Mouse (Mus musculus) hindbrain, embryonic 10.5 days (tissue): ENCODE results near the gene Mboat7. TPM values are rescaled to one million over a fixed set of nuclear protein-coding genes. Genes with fewer than 3 reads are reported as not detected.
A peak's percentile ranks its signal among the peaks of the same experiment; 100 is the strongest.
"Not testable (repeated sequence)": the region's sequence is repeated elsewhere in the genome, so short reads cannot be mapped to it uniquely, and the experiment has no call there.

Experiments used
- DNase-seq: peaks from one replicate; pipeline ENCODE4 v3.0.0-alpha.2; 2017; ENCODE audit warnings: low spot score
- H3K27ac ChIP-seq: fragments of 300-500 bp; sonication (generic); 2 replicates; pipeline ENCODE4 v1.5.1; 2016; ENCODE audit warnings: mild to moderate bottlenecking, moderate library complexity
- H3K27me3 ChIP-seq: fragments of 300-500 bp; sonication (generic); 2 replicates; pipeline ENCODE4 v1.6.1; 2016; ENCODE audit warnings: mild to moderate bottlenecking; ENCODE audit not compliant: poor library complexity, insufficient read depth, severe bottlenecking
- H3K36me3 ChIP-seq: fragments of 300-500 bp; sonication (generic); 2 replicates; pipeline ENCODE4 v1.6.1; 2016; ENCODE audit warnings: mild to moderate bottlenecking, moderate library complexity
- H3K4me1 ChIP-seq: fragments of 300-500 bp; sonication (generic); replicated peaks from 2 replicates; pipeline ENCODE4 v1.6.1; 2016; ENCODE audit warnings: mild to moderate bottlenecking
- H3K4me3 ChIP-seq: fragments of 300-500 bp; sonication (generic); 2 replicates; pipeline ENCODE4 v1.5.1; 2016; ENCODE audit warnings: mild to moderate bottlenecking, moderate library complexity
- H3K9me3 ChIP-seq: fragments of 300-500 bp; sonication (generic); 2 replicates; pipeline ENCODE4 v1.6.1; 2016; ENCODE audit warnings: mild to moderate bottlenecking, moderate library complexity
- WGBS: fragments of 180-500 bp; shearing (Covaris S2); methylation state at CpG from one replicate; pipeline ENCODE4 v1.1.7; 2016; 5-methylcytosine and 5-hydroxymethylcytosine counted together
- polyA plus RNA-seq: library from polyadenylated mRNA; unstranded; fragments of >200 nt; fragmentation: Nextera tagmentation; extraction: Ambion mirVana; gene quantifications from 2 replicates; pipeline ENCODE4 v1.2.1, GENCODE M21; 2016

Gene Mboat7
- polyA plus RNA-seq, 1 experiment from 2014 or later, result 38.9 TPM

GRCm38 (mm10) chr7:3705461-3705860, 12.1 kb upstream of the Mboat7 start:
- Histone ChIP-seq H3K4me3 (peak overlapping the region; percentile 89), H3K36me3 (peaks cover 55% of the 10 kb centered on the region), H3K4me1 (peaks cover 27% of the 10 kb centered on the region), H3K27ac (peak overlapping the region; percentile 97)
- 6% methylated on average over 7 of the region's 7 CpGs for WGBS
- not testable (repeated sequence) for H3K9me3 ChIP-seq, DNase-seq, H3K27me3 ChIP-seq

GRCm38 (mm10) chr7:3704475-3704874, 11.2 kb upstream of the Mboat7 start:
- under 1% methylated on average over 20 of the region's 20 CpGs for whole genome bisulfite sequencing
- H3K36me3 ChIP-seq, result peaks cover 65% of the 10 kb centered on the region
- no peaks in the 10 kb centered on the region for H3K27me3 ChIP-seq
- H3K4me1 ChIP-seq, result peaks cover 27% of the 10 kb centered on the region
- peak overlapping the region; percentile 89 for H3K4me3 ChIP-seq
- no peak for DNase-seq
- no peaks in the 10 kb centered on the region for H3K9me3 ChIP-seq
- H3K27ac ChIP-seq, result peak overlapping the region; percentile 97

GRCm38 (mm10) chr7:3703879-3704441, 10.6 kb upstream of the Mboat7 start, which contains the start of gene Rps9:
Rps9 (plus strand) TSS chr7:3703993.
- Histone ChIP-seq H3K36me3 (peaks cover 70% of the 10 kb centered on the region), H3K27me3 (no peaks in the 10 kb centered on the region), H3K9me3 (no peaks in the 10 kb centered on the region), H3K4me3 (peak within 1 kb of the TSS; percentile 89), H3K4me1 (peaks cover 27% of the 10 kb centered on the region), H3K27ac (peak within 1 kb of the TSS; percentile 97)
- under 1% methylated on average over 42 of the region's 42 CpGs for WGBS
- DNase-seq, result peak; percentile 96

- peaks cover 75% of the 10 kb centered on the region for H3K36me3 ChIP-seq
These were observed 10.0 kb upstream of the Mboat7 start for GRCm38 (mm10) chr7:3703148-3703878.

GRCm38 (mm10) chr7:3698471-3698870, 5.1 kb upstream of the Mboat7 start:
- 95% methylated on average over 6 of the region's 6 CpGs for WGBS
- Histone ChIP-seq H3K9me3 (no peaks in the 10 kb centered on the region), H3K36me3 (peaks cover 63% of the 10 kb centered on the region), H3K4me1 (peaks cover 18% of the 10 kb centered on the region), H3K27me3 (no peaks in the 10 kb centered on the region), H3K4me3 (no peak overlapping the region), H3K27ac (no peak overlapping the region)
- no peak for DNase-seq

More at GRCm38 (mm10) chr7:3703148-3703878, 10.0 kb upstream of the Mboat7 start:
- no peaks in the 10 kb centered on the region for H3K9me3 ChIP-seq
- peak overlapping the region; percentile 97 for H3K27ac ChIP-seq
- 21% methylated on average over 6 of the region's 6 CpGs for WGBS
- peaks cover 27% of the 10 kb centered on the region for H3K4me1 ChIP-seq
- no peaks in the 10 kb centered on the region for H3K27me3 ChIP-seq
- no peak for DNase-seq
- H3K4me3 ChIP-seq, result peak overlapping the region; percentile 89

- WGBS, result 13% methylated on average over 9 of the region's 9 CpGs
- Histone ChIP-seq H3K36me3 (peaks cover 45% of the 10 kb centered on the region), H3K4me3 (peak overlapping the region; percentile 72), H3K4me1 (peaks cover 28% of the 10 kb centered on the region), H3K27ac (peak overlapping the region; percentile 92)
- not testable (repeated sequence) for DNase-seq, H3K9me3 ChIP-seq, H3K27me3 ChIP-seq
These were observed 1.6 kb upstream of the Mboat7 start for GRCm38 (mm10) chr7:3694949-3695305.

GRCm38 (mm10) chr7:3694076-3694948, 989 bp upstream of the Mboat7 start:
- WGBS, result under 1% methylated on average over 54 of the region's 55 CpGs
- H3K9me3 ChIP-seq, result no peaks in the 10 kb centered on the region
- peak overlapping the region; percentile 92 for H3K27ac ChIP-seq
- peaks cover 39% of the 10 kb centered on the region for H3K36me3 ChIP-seq
- DNase-seq, result peak; percentile 83
- no peaks in the 10 kb centered on the region for H3K27me3 ChIP-seq
- H3K4me3 ChIP-seq, result peak overlapping the region; percentile 72
- H3K4me1 ChIP-seq, result peaks cover 28% of the 10 kb centered on the region

GRCm38 (mm10) chr7:3693809-3694075, 419 bp upstream of the Mboat7 start:
- peak overlapping the region; percentile 72 for H3K4me3 ChIP-seq
- no peaks in the 10 kb centered on the region for H3K27me3 ChIP-seq
- H3K9me3 ChIP-seq, result no peaks in the 10 kb centered on the region
- peaks cover 34% of the 10 kb centered on the region for H3K36me3 ChIP-seq
- H3K4me1 ChIP-seq, result peaks cover 28% of the 10 kb centered on the region
- DNase-seq, result no peak
- peak overlapping the region; percentile 92 for H3K27ac ChIP-seq
- WGBS, result under 1% methylated on average over 18 of the region's 18 CpGs

- peak within 1 kb of the TSS; percentile 92 for H3K27ac ChIP-seq
- no peaks in the 10 kb centered on the region for H3K9me3 ChIP-seq
- H3K4me1 ChIP-seq, result peaks cover 28% of the 10 kb centered on the region
- H3K36me3 ChIP-seq, result peaks cover 31% of the 10 kb centered on the region
- H3K4me3 ChIP-seq, result peak within 1 kb of the TSS; percentile 72
- no peaks in the 10 kb centered on the region for H3K27me3 ChIP-seq
- under 1% methylated on average over 49 of the region's 49 CpGs for WGBS
- DNase-seq, result no peak
These were observed 839 bp downstream of the Mboat7 start, which contains the start of gene Tsen34 for GRCm38 (mm10) chr7:3692382-3692986. Tsen34 (plus strand) TSS chr7:3692863.

GRCm38 (mm10) chr7:3691919-3692318, 1.4 kb downstream of the Mboat7 start:
- Histone ChIP-seq H3K27ac (peak overlapping the region; percentile 92), H3K4me1 (peaks cover 28% of the 10 kb centered on the region), H3K27me3 (no peaks in the 10 kb centered on the region), H3K9me3 (no peaks in the 10 kb centered on the region), H3K4me3 (peak overlapping the region; percentile 72), H3K36me3 (peaks cover 31% of the 10 kb centered on the region)
- WGBS, result 50% methylated on average over 3 of the region's 3 CpGs
- DNase-seq, result no peak

- no peaks in the 10 kb centered on the region for H3K9me3 ChIP-seq
- no peaks in the 10 kb centered on the region for H3K27me3 ChIP-seq
- DNase-seq, result no peak
- peaks cover 50% of the 10 kb centered on the region for H3K36me3 ChIP-seq
- H3K4me1 ChIP-seq, result peaks cover 24% of the 10 kb centered on the region
- H3K27ac ChIP-seq, result peak overlapping the region; percentile 40; the same call in 1 of the 2 replicates
- WGBS, result 80% methylated on average over 31 of the region's 31 CpGs
- no peak overlapping the region for H3K4me3 ChIP-seq
These were observed 7.7 kb downstream of the Mboat7 start for GRCm38 (mm10) chr7:3685400-3686187.

- Histone ChIP-seq H3K27ac (peak overlapping the region; percentile 37; the same call in 1 of the 2 replicates), H3K4me3 (no peak overlapping the region), H3K27me3 (no peaks in the 10 kb centered on the region), H3K9me3 (no peaks in the 10 kb centered on the region), H3K36me3 (peaks cover 53% of the 10 kb centered on the region), H3K4me1 (peaks cover 24% of the 10 kb centered on the region)
- WGBS, result 79% methylated on average over 8 of the region's 8 CpGs
- no peak for DNase-seq
These were observed 8.6 kb downstream of the Mboat7 start for GRCm38 (mm10) chr7:3684698-3685097.
